Mouse (Mus musculus) midbrain, embryonic 15.5 days (tissue): ENCODE measurements around the gene Supt3. TPM values are rescaled to one million over a fixed set of nuclear protein-coding genes. Genes with fewer than 3 reads are reported as not detected.
A peak's percentile ranks its signal among the peaks of the same experiment; 100 is the strongest.

Source experiments
- ATAC-seq: fragments of 200-750 bp; cut with Nextera tagmentation; replicated peaks from 2 replicates; pipeline ENCODE4 v1.8.0; 2017; ENCODE audit warnings: moderate TSS enrichment
- H3K27ac ChIP-seq: fragments of 300-500 bp; sonication (generic); 2 replicates; pipeline ENCODE4 v1.5.1; 2015; ENCODE audit warnings: mild to moderate bottlenecking, inconsistent platforms
- H3K27me3 ChIP-seq: fragments of 300-500 bp; sonication (generic); replicated peaks from 2 replicates; pipeline ENCODE4 v1.6.1; 2015; ENCODE audit warnings: inconsistent platforms
- H3K36me3 ChIP-seq: fragments of 300-500 bp; sonication (generic); replicated peaks from 2 replicates; pipeline ENCODE4 v1.6.1; 2015; ENCODE audit warnings: inconsistent platforms
- H3K4me1 ChIP-seq: fragments of 300-500 bp; sonication (generic); 2 replicates; pipeline ENCODE4 v1.6.1; 2015; ENCODE audit warnings: inconsistent platforms
- H3K4me2 ChIP-seq: fragments of 300-500 bp; sonication (generic); 2 replicates; pipeline ENCODE4 v1.6.1; 2015; ENCODE audit warnings: inconsistent platforms, mild to moderate bottlenecking, moderate library complexity
- H3K4me3 ChIP-seq: fragments of 300-500 bp; sonication (generic); 2 replicates; pipeline ENCODE4 v1.5.1; 2015; ENCODE audit warnings: mild to moderate bottlenecking, inconsistent platforms
- H3K9ac ChIP-seq: fragments of 300-500 bp; sonication (generic); 2 replicates; pipeline ENCODE4 v1.6.1; 2015; ENCODE audit warnings: mild to moderate bottlenecking, inconsistent platforms
- H3K9me3 ChIP-seq: fragments of 300-500 bp; sonication (generic); 2 replicates; pipeline ENCODE4 v1.6.1; 2016; ENCODE audit warnings: inconsistent platforms
- WGBS: fragments of 180-500 bp; shearing (Covaris S2); methylation state at CpG from one replicate; pipeline ENCODE4 v1.1.7; 2015; ENCODE audit warnings: mixed read lengths; 5-methylcytosine and 5-hydroxymethylcytosine counted together
- polyA plus RNA-seq: library from polyadenylated mRNA; unstranded; fragments of >200 nt; fragmentation: Nextera tagmentation; extraction: Ambion mirVana; gene quantifications from 2 replicates; pipeline ENCODE4 v1.2.1, GENCODE M21; 2015

Supt3 gene
- 20.3 and 21.5 TPM in 2 replicates for polyA plus RNA-seq

DNA sequence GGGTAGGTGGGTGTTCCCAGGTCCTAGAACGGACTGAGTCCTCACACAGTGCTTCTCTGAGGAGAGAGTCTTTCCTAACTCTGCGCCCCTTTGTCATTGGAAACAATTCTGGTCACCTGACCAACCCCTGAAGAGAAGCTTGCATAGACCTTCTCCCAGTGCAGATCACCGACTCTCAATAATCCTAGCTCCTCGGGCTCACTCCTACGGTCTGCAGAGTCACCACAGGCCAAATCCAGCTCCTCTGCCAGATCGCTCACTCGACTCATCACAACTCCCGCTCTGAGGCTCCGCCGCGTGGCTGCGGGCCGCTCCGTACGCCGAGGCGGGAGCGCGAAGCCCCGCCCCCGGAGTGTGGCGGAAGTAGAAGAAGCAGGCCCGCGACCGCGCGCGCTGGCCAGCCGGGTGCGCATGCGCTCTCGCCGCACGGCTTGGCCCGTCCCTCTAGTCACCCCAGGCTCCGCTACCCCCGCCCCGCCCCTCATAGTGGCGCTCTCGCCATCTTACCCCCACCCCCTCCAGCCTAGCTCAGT, at the start of gene Supt3:
Supt3 (plus strand) TSS at position 415 of the 533 bp plus-strand sequence.
- WGBS, result under 1% methylated on average over 40 of the region's 40 CpGs
- Histone ChIP-seq H3K36me3 (no peaks in the 10 kb centered on the region), H3K4me3 (peak within 1 kb of the TSS; percentile 97), H3K27ac (peak within 1 kb of the TSS; percentile 92), H3K27me3 (no peaks in the 10 kb centered on the region), H3K4me1 (peaks cover 5% of the 10 kb centered on the region; the same call in 1 of the 2 replicates), H3K9me3 (no peaks in the 10 kb centered on the region), H3K4me2 (peak within 1 kb of the TSS; percentile 71), H3K9ac (peak within 1 kb of the TSS; percentile 99)
- ATAC-seq, result peak; percentile 98

DNA sequence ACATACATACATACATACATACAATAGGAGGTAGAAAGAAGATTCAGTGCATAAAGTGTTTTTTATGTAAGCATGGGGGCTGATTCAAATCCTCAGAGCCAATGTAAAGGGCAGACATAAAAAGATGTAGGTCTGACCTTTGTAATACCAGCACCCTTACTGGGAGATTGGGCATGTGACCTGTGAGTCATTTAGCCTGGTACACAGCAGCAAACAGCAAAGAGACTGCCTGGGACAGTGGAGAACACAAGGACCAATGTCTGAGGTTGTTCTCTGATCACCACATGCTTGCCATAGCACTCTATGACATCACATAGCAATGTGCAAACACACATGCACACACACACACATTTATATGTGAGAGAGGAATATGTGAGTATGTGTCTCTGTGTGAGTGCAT, 49.3 kb upstream of the Supt3 start:
- H3K4me3 ChIP-seq, result no peak overlapping the region
- H3K27ac ChIP-seq, result no peak overlapping the region
- H3K36me3 ChIP-seq, result no peaks in the 10 kb centered on the region
- H3K9ac ChIP-seq, result no peak overlapping the region
- ATAC-seq, result no peak
- no peaks in the 10 kb centered on the region for H3K4me1 ChIP-seq
- no peak overlapping the region for H3K4me2 ChIP-seq
- no peaks in the 10 kb centered on the region for H3K9me3 ChIP-seq
- peaks cover 18% of the 10 kb centered on the region for H3K27me3 ChIP-seq

GRCm38 (mm10) chr17:44728464-44728863, 48.5 kb upstream of the Supt3 start:
- WGBS, result 46% methylated on average over 2 of the region's 2 CpGs
- Histone ChIP-seq H3K9ac (no peak overlapping the region), H3K9me3 (no peaks in the 10 kb centered on the region), H3K4me1 (no peaks in the 10 kb centered on the region), H3K4me2 (no peak overlapping the region), H3K27ac (no peak overlapping the region), H3K36me3 (no peaks in the 10 kb centered on the region), H3K27me3 (peaks cover 23% of the 10 kb centered on the region), H3K4me3 (no peak overlapping the region)
- ATAC-seq, result no peak

- Histone ChIP-seq H3K27me3 (peaks cover 55% of the 10 kb centered on the region), H3K9ac (no peak overlapping the region), H3K36me3 (no peaks in the 10 kb centered on the region), H3K9me3 (no peaks in the 10 kb centered on the region), H3K4me1 (peaks cover 39% of the 10 kb centered on the region), H3K27ac (no peak overlapping the region), H3K4me3 (peak overlapping the region; percentile 69), H3K4me2 (peak overlapping the region; percentile 90)
- 2% methylated on average over 23 of the region's 23 CpGs for WGBS
- ATAC-seq, result no peak
Observed at GRCm38 (mm10) chr17:44733544-44734310, 43.2 kb upstream of the Supt3 start.

DNA sequence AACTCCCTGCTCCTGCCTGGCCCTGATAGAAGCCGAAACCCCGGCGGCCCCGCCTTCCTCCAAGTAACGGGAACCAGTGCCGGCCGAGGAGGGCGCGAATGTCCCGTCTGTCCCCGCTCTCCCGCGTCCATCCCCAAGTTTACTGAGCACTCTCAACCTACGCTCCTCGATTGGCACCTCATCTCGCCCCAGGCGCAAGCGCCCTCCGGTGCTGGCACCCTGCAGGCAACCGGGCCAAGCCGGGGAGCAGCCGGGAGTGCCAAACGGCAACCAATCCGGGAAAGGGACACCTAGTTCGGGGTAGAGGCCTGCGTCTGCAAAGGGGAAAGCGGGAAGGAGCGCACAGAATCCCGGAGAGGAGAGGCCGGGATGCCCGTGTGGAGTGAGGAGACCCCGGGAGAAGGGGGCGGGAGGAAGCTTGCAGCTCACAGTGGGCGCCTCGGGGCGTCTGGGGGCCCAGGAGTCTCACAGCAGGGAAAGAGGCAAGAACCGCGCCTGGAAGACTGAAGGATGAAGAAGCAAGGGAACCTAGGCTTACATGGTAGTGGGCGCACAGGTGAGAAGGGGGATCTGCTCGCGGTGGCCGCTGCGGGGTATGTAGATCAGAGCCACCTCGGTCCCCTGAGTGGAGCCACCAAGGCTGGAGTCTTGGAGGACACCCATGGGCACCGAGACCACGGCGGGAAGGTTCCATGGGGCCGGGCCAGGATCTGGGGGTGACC, 42.3 kb upstream of the Supt3 start:
- H3K27me3 ChIP-seq, result peaks cover 62% of the 10 kb centered on the region
- no peaks in the 10 kb centered on the region for H3K36me3 ChIP-seq
- under 1% methylated on average over 48 of the region's 48 CpGs for WGBS

GRCm38 (mm10) chr17:44735223-44735990, 41.5 kb upstream of the Supt3 start:
- Histone ChIP-seq H3K9me3 (no peaks in the 10 kb centered on the region), H3K4me2 (peak overlapping the region; percentile 90), H3K4me3 (peak overlapping the region; percentile 69), H3K27ac (no peak overlapping the region), H3K36me3 (no peaks in the 10 kb centered on the region), H3K4me1 (peaks cover 39% of the 10 kb centered on the region), H3K9ac (peak overlapping the region; percentile 46), H3K27me3 (peaks cover 63% of the 10 kb centered on the region)
- under 1% methylated on average over 63 of the region's 64 CpGs for WGBS
- ATAC-seq, result peak; percentile 28

More for the DNA sequence above, 42.3 kb upstream of the Supt3 start:
- no peak overlapping the region for H3K27ac ChIP-seq
- peak overlapping the region; percentile 69 for H3K4me3 ChIP-seq
- peak overlapping the region; percentile 27 for H3K9ac ChIP-seq
- ATAC-seq, result peak; percentile 55
- H3K4me2 ChIP-seq, result peak overlapping the region; percentile 90
- no peaks in the 10 kb centered on the region for H3K9me3 ChIP-seq
- peaks cover 39% of the 10 kb centered on the region for H3K4me1 ChIP-seq

- peak; percentile 79 for ATAC-seq
- Histone ChIP-seq H3K36me3 (no peaks in the 10 kb centered on the region), H3K4me1 (peaks cover 39% of the 10 kb centered on the region), H3K9ac (peak overlapping the region; percentile 46), H3K27me3 (peaks cover 66% of the 10 kb centered on the region), H3K4me3 (peak overlapping the region; percentile 69), H3K4me2 (peak overlapping the region; percentile 90), H3K9me3 (no peaks in the 10 kb centered on the region), H3K27ac (no peak overlapping the region; the same call in 1 of the 2 replicates)
- under 1% methylated on average over 63 of the region's 73 CpGs for WGBS
Observed at GRCm38 (mm10) chr17:44735991-44736561, 40.9 kb upstream of the Supt3 start.

GRCm38 (mm10) chr17:44737275-44738120, 39.5 kb upstream of the Supt3 start:
- WGBS, result under 1% methylated on average over 33 of the region's 33 CpGs

GRCm38 (mm10) chr17:44738121-44738637, 38.8 kb upstream of the Supt3 start:
- H3K27me3 ChIP-seq, result peaks cover 54% of the 10 kb centered on the region
- peaks cover 39% of the 10 kb centered on the region for H3K4me1 ChIP-seq
- H3K27ac ChIP-seq, result no peak overlapping the region
- 3% methylated on average over 21 of the region's 22 CpGs for WGBS
- peak overlapping the region; percentile 20; the same call in 1 of the 2 replicates for H3K4me2 ChIP-seq
- ATAC-seq, result no peak
- no peaks in the 10 kb centered on the region for H3K36me3 ChIP-seq
- H3K9ac ChIP-seq, result no peak overlapping the region
- H3K4me3 ChIP-seq, result no peak overlapping the region
- no peaks in the 10 kb centered on the region for H3K9me3 ChIP-seq

More at GRCm38 (mm10) chr17:44737275-44738120, 39.5 kb upstream of the Supt3 start:
- ATAC-seq, result no peak
- Histone ChIP-seq H3K9me3 (no peaks in the 10 kb centered on the region), H3K36me3 (no peaks in the 10 kb centered on the region), H3K27ac (no peak overlapping the region), H3K4me2 (peak overlapping the region; percentile 20; the same call in 1 of the 2 replicates), H3K4me1 (peaks cover 39% of the 10 kb centered on the region), H3K27me3 (peaks cover 58% of the 10 kb centered on the region), H3K9ac (no peak overlapping the region), H3K4me3 (no peak overlapping the region)

DNA sequence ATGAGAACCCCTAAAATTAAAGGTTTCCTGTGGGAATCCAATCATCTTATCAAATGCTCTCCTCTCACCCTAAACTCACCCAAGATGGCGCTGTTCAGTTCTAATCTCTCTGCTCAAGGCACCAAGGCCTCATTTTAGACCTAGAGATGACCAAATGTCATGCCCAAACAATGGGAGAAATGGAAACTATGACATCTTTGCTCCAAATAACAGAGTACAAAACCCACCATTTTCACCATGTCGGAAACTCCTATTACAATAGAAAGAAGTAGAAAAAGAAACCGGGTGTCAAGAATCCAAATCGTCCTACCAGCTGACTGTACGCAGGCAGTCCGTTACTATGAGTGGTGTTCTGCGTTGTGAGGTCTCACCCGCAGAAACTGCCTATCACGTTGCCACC, 34.7 kb upstream of the Supt3 start:
- Histone ChIP-seq H3K4me3 (no peak overlapping the region), H3K4me1 (peaks cover 12% of the 10 kb centered on the region), H3K27ac (no peak overlapping the region), H3K36me3 (no peaks in the 10 kb centered on the region), H3K27me3 (peaks cover 29% of the 10 kb centered on the region), H3K9me3 (no peaks in the 10 kb centered on the region), H3K4me2 (no peak overlapping the region), H3K9ac (no peak overlapping the region)
- ATAC-seq, result no peak
- 90% methylated on average over 9 of the region's 9 CpGs for WGBS

GRCm38 (mm10) chr17:44743780-44744179, 33.2 kb upstream of the Supt3 start:
- no peak overlapping the region for H3K27ac ChIP-seq
- no peaks in the 10 kb centered on the region for H3K36me3 ChIP-seq
- H3K9ac ChIP-seq, result no peak overlapping the region
- 56% methylated on average over 3 of the region's 3 CpGs for WGBS
- H3K4me3 ChIP-seq, result no peak overlapping the region
- H3K4me1 ChIP-seq, result no peaks in the 10 kb centered on the region
- H3K4me2 ChIP-seq, result no peak overlapping the region
- no peaks in the 10 kb centered on the region for H3K9me3 ChIP-seq
- no peak for ATAC-seq
- peaks cover 17% of the 10 kb centered on the region for H3K27me3 ChIP-seq
